Mouse (Mus musculus) MEL (cell line): ENCODE measurements around the gene Slc5a11. TPM values are rescaled to one million over a fixed set of nuclear protein-coding genes. Genes with fewer than 3 reads are reported as not detected.

Experiments
- DNase-seq: peaks from one replicate; pipeline ENCODE4 v3.0.0; 2011; ENCODE audit warnings: low read depth, low spot score
- H3K27ac ChIP-seq: 2 replicates; pipeline ENCODE4 v1.5.1; 2012; ENCODE audit warnings: low read depth, mild to moderate bottlenecking, control low read depth, low read length, moderate library complexity; ENCODE audit not compliant: control insufficient read depth
- H3K27me3 ChIP-seq, 2 experiments: fragments of 150-350 bp in 1 of 2; sonication (generic) in 1 of 2; 2 replicates each; pipeline ENCODE4 v1.6.1; 2012; ENCODE audit warnings: low read length in 2 of 2, mild to moderate bottlenecking in 2 of 2, improper control_type of control experiment in 1 of 2, moderate library complexity in 1 of 2; ENCODE audit not compliant: insufficient read depth in 2 of 2, control insufficient read depth in 1 of 2
- H3K36me3 ChIP-seq, 2 experiments: 2 replicates each; pipeline ENCODE4 v1.6.1; 2012 to 2014; ENCODE audit warnings: low read length in 2 of 2, improper control_type of control experiment in 1 of 2, inconsistent platforms in 1 of 2, mild to moderate bottlenecking in 1 of 2; ENCODE audit not compliant: insufficient read depth in 2 of 2, control insufficient read depth in 1 of 2
- H3K4me1 ChIP-seq, 2 experiments: fragments of 150-350 bp in 1 of 2; sonication (generic) in 1 of 2; 2 replicates each; pipeline ENCODE4 v1.6.1; 2012; ENCODE audit warnings: low read length in 2 of 2, improper control_type of control experiment in 1 of 2, mild to moderate bottlenecking in 1 of 2; ENCODE audit not compliant: insufficient read depth in 2 of 2, control insufficient read depth in 1 of 2
- H3K4me3 ChIP-seq, 2 experiments: fragments of 150-350 bp in 1 of 2; sonication (generic) in 1 of 2; 2 replicates each; pipeline ENCODE4 v1.5.1; 2012; ENCODE audit warnings: low read depth in 2 of 2, low read length in 2 of 2, mild to moderate bottlenecking in 2 of 2, moderate library complexity in 2 of 2, control low read depth in 1 of 2, improper control_type of control experiment in 1 of 2; ENCODE audit not compliant: control insufficient read depth in 1 of 2, insufficient read depth in 1 of 2
- H3K79me2 ChIP-seq: 2 replicates; pipeline ENCODE4 v1.6.1; 2012; ENCODE audit warnings: mild to moderate bottlenecking, low read length, moderate library complexity; ENCODE audit not compliant: control insufficient read depth, poor library complexity, insufficient read depth
- H3K9ac ChIP-seq: 2 replicates; pipeline ENCODE4 v1.6.1; 2012; ENCODE audit warnings: low read depth, mild to moderate bottlenecking, control low read depth, low read length, moderate library complexity; ENCODE audit not compliant: control insufficient read depth, poor library complexity, severe bottlenecking
- H3K9me3 ChIP-seq: fragments of 150-350 bp; sonication (generic); replicated peaks from 2 replicates; pipeline ENCODE4 v1.6.1; 2012; ENCODE audit warnings: mild to moderate bottlenecking, low read length, improper control_type of control experiment, moderate library complexity; ENCODE audit not compliant: insufficient read depth
- BHLHE40 ChIP-seq: IDR thresholded peaks from 2 replicates; pipeline ENCODE4 v1.6.1; 2012; ENCODE audit warnings: low read depth, mild to moderate bottlenecking, inconsistent platforms, low read length, improper control_type of control experiment, borderline replicate concordance
- CHD1 ChIP-seq: IDR thresholded peaks from 2 replicates; pipeline ENCODE4 v1.6.1; 2012; ENCODE audit warnings: low read depth, mild to moderate bottlenecking, inconsistent platforms, low read length, improper control_type of control experiment
- CHD2 ChIP-seq: IDR thresholded peaks from 2 replicates; pipeline ENCODE4 v1.6.1; 2011; ENCODE audit warnings: low read length, improper control_type of control experiment
- CTCF ChIP-seq, 3 experiments: IDR thresholded peaks in 2 of 3; conservative IDR thresholded peaks in 1 of 3; 2 replicates each; pipeline ENCODE4 v1.5.1; 2011 to 2012; ENCODE audit warnings: low read length in 3 of 3, low read depth in 2 of 3, mild to moderate bottlenecking in 2 of 3, improper control_type of control experiment in 1 of 3, inconsistent platforms in 1 of 3, mixed read lengths in 1 of 3, moderate library complexity in 1 of 3; ENCODE audit not compliant: control insufficient read depth in 1 of 3, insufficient read depth in 1 of 3, poor library complexity in 1 of 3, severe bottlenecking in 1 of 3
- ELF1 ChIP-seq: IDR thresholded peaks from 2 replicates; pipeline ENCODE4 v1.6.1; 2014; ENCODE audit warnings: low read depth, mild to moderate bottlenecking, inconsistent platforms, low read length, improper control_type of control experiment, moderate library complexity
- EP300 ChIP-seq, 2 experiments: IDR thresholded peaks; 2 replicates each; pipeline ENCODE4 v1.6.1; 2011; ENCODE audit warnings: improper control_type of control experiment in 2 of 2, low read length in 2 of 2, low read depth in 1 of 2, mild to moderate bottlenecking in 1 of 2
- HCFC1 ChIP-seq: IDR thresholded peaks from 2 replicates; pipeline ENCODE4 v1.6.1; 2012; ENCODE audit warnings: low read depth, mild to moderate bottlenecking, inconsistent platforms, low read length, improper control_type of control experiment, moderate library complexity
- KAT2A ChIP-seq: conservative IDR thresholded peaks from 2 replicates; pipeline ENCODE4 v1.6.1; 2012; ENCODE audit warnings: low read depth, low read length, improper control_type of control experiment, inconsistent platforms
- MAFK ChIP-seq: IDR thresholded peaks from 2 replicates; pipeline ENCODE4 v1.6.1; 2011; ENCODE audit warnings: low read depth, mild to moderate bottlenecking, low read length, improper control_type of control experiment, borderline replicate concordance
- MAX ChIP-seq: IDR thresholded peaks from 2 replicates; pipeline ENCODE4 v1.6.1; 2011; ENCODE audit warnings: low read length, improper control_type of control experiment
- MEF2A ChIP-seq: IDR thresholded peaks from 2 replicates; pipeline ENCODE4 v1.6.1; 2014; ENCODE audit warnings: low read depth, mild to moderate bottlenecking, inconsistent platforms, low read length, improper control_type of control experiment; ENCODE audit not compliant: poor library complexity, insufficient replicate concordance, severe bottlenecking; ENCODE audit errors: extremely low read depth
- MYB ChIP-seq: IDR thresholded peaks from 2 replicates; pipeline ENCODE4 v1.6.1; 2011; ENCODE audit warnings: mild to moderate bottlenecking, low read depth, low read length, improper control_type of control experiment
- MYC ChIP-seq: IDR thresholded peaks from 2 replicates; pipeline ENCODE4 v1.6.1; 2011; ENCODE audit warnings: low read depth, mild to moderate bottlenecking, low read length, improper control_type of control experiment, moderate library complexity
- NELFE ChIP-seq: IDR thresholded peaks from 2 replicates; pipeline ENCODE4 v1.6.1; 2011; ENCODE audit warnings: low read depth, low read length, improper control_type of control experiment
- NRF1 ChIP-seq: IDR thresholded peaks from 2 replicates; pipeline ENCODE4 v1.6.1; 2014; ENCODE audit warnings: low read depth, mild to moderate bottlenecking, inconsistent platforms, low read length, improper control_type of control experiment, moderate library complexity; ENCODE audit not compliant: poor library complexity, insufficient read depth, severe bottlenecking
- POLR2A ChIP-seq, 2 experiments: IDR thresholded peaks; 2 replicates each; pipeline ENCODE4 v1.6.1; 2011 to 2012; ENCODE audit warnings: low read length in 2 of 2, mild to moderate bottlenecking in 2 of 2, control low read depth in 1 of 2, improper control_type of control experiment in 1 of 2, low read depth in 1 of 2, moderate library complexity in 1 of 2; ENCODE audit not compliant: control insufficient read depth in 1 of 2, insufficient read depth in 1 of 2, poor library complexity in 1 of 2
- POLR2AphosphoS2 ChIP-seq: IDR thresholded peaks from 2 replicates; pipeline ENCODE4 v1.6.1; 2011; ENCODE audit warnings: low read length, improper control_type of control experiment
- RAD21 ChIP-seq: IDR thresholded peaks from 2 replicates; pipeline ENCODE4 v1.6.1; 2011; ENCODE audit warnings: mild to moderate bottlenecking, low read depth, low read length, improper control_type of control experiment
- SIN3A ChIP-seq: IDR thresholded peaks from 2 replicates; pipeline ENCODE4 v1.6.1; 2012; ENCODE audit warnings: low read length, improper control_type of control experiment, inconsistent platforms
- TAL1 ChIP-seq: IDR thresholded peaks from 2 replicates; pipeline ENCODE4 v1.6.1; 2012; ENCODE audit warnings: mild to moderate bottlenecking, inconsistent platforms, low read length, moderate library complexity, mixed read lengths
- TBP ChIP-seq: IDR thresholded peaks from 2 replicates; pipeline ENCODE4 v1.8.0; 2011; ENCODE audit warnings: low read depth, low read length, improper control_type of control experiment
- USF1 ChIP-seq: IDR thresholded peaks from 2 replicates; pipeline ENCODE4 v1.6.1; 2014; ENCODE audit warnings: low read depth, mild to moderate bottlenecking, inconsistent platforms, low read length, improper control_type of control experiment, moderate library complexity
- USF2 ChIP-seq, 2 experiments: IDR thresholded peaks; 2 replicates each; pipeline ENCODE4 v1.6.1; 2011 to 2012; ENCODE audit warnings: improper control_type of control experiment in 2 of 2, low read length in 2 of 2, borderline replicate concordance in 1 of 2, inconsistent platforms in 1 of 2, low read depth in 1 of 2, mild to moderate bottlenecking in 1 of 2; ENCODE audit not compliant: insufficient read depth in 1 of 2
- ZNF384 ChIP-seq: IDR thresholded peaks from 2 replicates; pipeline ENCODE4 v1.6.1; 2012; ENCODE audit warnings: low read depth, mild to moderate bottlenecking, inconsistent platforms, low read length, improper control_type of control experiment
- polyA plus RNA-seq, 2 experiments: library from polyadenylated mRNA; stranded (reverse) in 1 of 2; unstranded in 1 of 2; fragments of >175 nt in 1 of 2; fragments of >200 nt in 1 of 2; gene quantifications; 2 replicates each; pipeline versions ENCODE4 v1.2.1 to v1.2.4; 2012; ENCODE audit warnings: low replicate concordance in 2 of 2, low read depth in 1 of 2; ENCODE audit not compliant: insufficient read length in 2 of 2, insufficient read depth in 1 of 2, missing spikeins in 1 of 2
- total RNA-seq: library from RNA; depleted of rRNA; stranded (reverse); fragments of 300-350 nt; gene quantifications from 2 replicates; pipeline ENCODE4 v1.2.3, GENCODE M21; 2012

The Slc5a11 gene
- total and polyA plus RNA-seq, 3 experiments: not detected

- Histone ChIP-seq H3K9ac (no peak overlapping the region), H3K9me3 (no peaks in the 10 kb centered on the region), H3K27ac (no peak overlapping the region), H3K27me3 (no peaks in the 10 kb centered on the region), H3K79me2 (no peaks in the 10 kb centered on the region), H3K4me1 (no peaks in the 10 kb centered on the region; a peak in 1 of 4 replicates), H3K4me3 (no peak overlapping the region), H3K36me3 (no peaks in the 10 kb centered on the region; a peak in 1 of 4 replicates)
- no peak for DNase-seq
- TF ChIP-seq USF1 (no peak), EP300 (IDR thresholded peaks at IDR 0.05; ENCODE audit: low read depth in 1 of 2, low read length in 2 of 2) (no peak), CHD1 (no peak), HCFC1 (no peak), TAL1 (no peak), MAX (no peak), MYC (no peak), MAFK (no peak), RAD21 (no peak), BHLHE40 (no peak), USF2 (IDR thresholded peaks at IDR 0.05; ENCODE audit: borderline replicate concordance in 1 of 2, insufficient read depth in 1 of 2, low read depth in 1 of 2, low read length in 2 of 2) (no peak), ZNF384 (no peak), TBP (no peak), NRF1 (no peak), NELFE (no peak), POLR2A (IDR thresholded peaks at IDR 0.05; ENCODE audit: control insufficient read depth in 1 of 2, insufficient read depth in 1 of 2, low read depth in 1 of 2, low read length in 2 of 2, poor library complexity in 1 of 2) (no peak)
Observed at GRCm38 (mm10) chr7:123285896-123286295, 71.3 kb downstream of the Slc5a11 start.

- DNase-seq: no peak
- no peaks in the 10 kb centered on the region for H3K27me3 ChIP-seq
- H3K27ac ChIP-seq: no peak overlapping the region
- TF ChIP-seq POLR2A (IDR thresholded peaks at IDR 0.05; ENCODE audit: control insufficient read depth in 1 of 2, insufficient read depth in 1 of 2, low read depth in 1 of 2, low read length in 2 of 2, poor library complexity in 1 of 2) (no peak), ELF1 (no peak), MYB (no peak), POLR2AphosphoS2 (no peak), EP300 (IDR thresholded peaks at IDR 0.05; ENCODE audit: low read depth in 1 of 2, low read length in 2 of 2) (no peak), MAFK (no peak), SIN3A (no peak), MEF2A (no peak), TAL1 (no peak), BHLHE40 (no peak), KAT2A (no peak), RAD21 (no peak), CTCF (IDR thresholded peaks at IDR 0.05 in 2 of 3, conservative IDR thresholded peaks at IDR 0.05 in 1 of 3; ENCODE audit: control insufficient read depth in 1 of 3, insufficient read depth in 1 of 3, low read depth in 2 of 3, low read length in 3 of 3, poor library complexity in 1 of 3, severe bottlenecking in 1 of 3) (no peak), CHD2 (no peak), CHD1 (no peak)
- no peak overlapping the region for H3K9ac ChIP-seq
- H3K4me3 ChIP-seq: no peak overlapping the region
- H3K9me3 ChIP-seq: no peaks in the 10 kb centered on the region
- H3K36me3 ChIP-seq: peaks cover 0 to 1% of the 10 kb centered on the region in 2 experiments; a peak in 1 of 4 replicates
- H3K4me1 ChIP-seq: no peaks in the 10 kb centered on the region; a peak in 1 of 4 replicates
- no peaks in the 10 kb centered on the region for H3K79me2 ChIP-seq
Observed at GRCm38 (mm10) chr7:123287903-123288302, 73.3 kb downstream of the Slc5a11 start.
